Mouse (Mus musculus) left cerebral cortex, adult 18-20 months (tissue): Measurements from ENCODE around the gene Ugt2b34. TPM values are rescaled to one million over a fixed set of nuclear protein-coding genes. Genes with fewer than 3 reads are reported as not detected.

Source experiments
- total RNA-seq, 2 experiments: library from RNA; stranded (reverse); gene quantifications; 2 replicates each; pipeline ENCODE4 v1.2.3; 2021

The Ugt2b34 gene
- total RNA-seq, 2 experiments from 2014 or later, result not detected

Other genes starting within 250 kb of the Ugt2b34 start
- not detected for gene Tmprss11b, start 230.6 kb downstream of the Ugt2b34 start, total RNA-seq
- gene Tmprss11e, start 161.1 kb downstream of the Ugt2b34 start, total RNA-seq, result not detected
- gene Ythdc1, start 102.7 kb downstream of the Ugt2b34 start, total RNA-seq, result 10 to 100 TPM; 53.9 to 65.2 TPM
- not detected for gene Ugt2b1, start 19.6 kb upstream of the Ugt2b34 start, total RNA-seq
- gene Ugt2b35, start 93.9 kb upstream of the Ugt2b34 start, total RNA-seq, result not detected
- gene Ugt2b36, start 185.6 kb upstream of the Ugt2b34 start, total RNA-seq, result not detected
- not detected for gene Ugt2b5, start 233.4 kb upstream of the Ugt2b34 start, total RNA-seq